Mouse (Mus musculus) cerebellum, adult 2 months (tissue): ENCODE measurements around the gene Me3. TPM values are rescaled to one million over a fixed set of nuclear protein-coding genes. Genes with fewer than 3 reads are reported as not detected.

ENCODE experiments used
- DNase-seq, 2 experiments: peaks; one replicate each; pipeline ENCODE4 v3.0.0; 2021
- H3K27ac ChIP-seq: fragments of 200-500 bp; 2 replicates; pipeline ENCODE4 v1.5.1; 2012; ENCODE audit warnings: low read length, control low read depth, inconsistent platforms; ENCODE audit not compliant: insufficient read depth
- H3K27me3 ChIP-seq: fragments of 200-500 bp; 2 replicates; pipeline ENCODE4 v1.6.1; 2012; ENCODE audit warnings: inconsistent platforms, mild to moderate bottlenecking, low read length, moderate library complexity; ENCODE audit not compliant: control insufficient read depth, insufficient read depth
- H3K4me1 ChIP-seq: fragments of 200-500 bp; 2 replicates; pipeline ENCODE4 v1.6.1; 2011; ENCODE audit warnings: low read length; ENCODE audit not compliant: control insufficient read depth, insufficient read depth
- H3K4me3 ChIP-seq: fragments of 200-500 bp; replicated peaks from 2 replicates; pipeline ENCODE3; 2011; ENCODE audit warnings: mild to moderate bottlenecking, low read depth, low read length, control low read depth; ENCODE audit not compliant: insufficient read depth
- CTCF ChIP-seq: fragments of 200-500 bp; IDR thresholded peaks from 2 replicates; pipeline ENCODE4 v1.5.1; 2011; ENCODE audit warnings: low read depth, mild to moderate bottlenecking, control low read depth, low read length, moderate library complexity, borderline replicate concordance; ENCODE audit not compliant: insufficient read depth
- POLR2A ChIP-seq: fragments of 200-500 bp; IDR thresholded peaks from 2 replicates; pipeline ENCODE4 v1.6.1; 2011; ENCODE audit warnings: low read length, control low read depth, borderline replicate concordance; ENCODE audit not compliant: insufficient read depth
- WGBS: fragments of 180-500 bp; shearing (Covaris S2); methylation state at CpG from one replicate; pipeline ENCODE4 v1.1.7; 2018; 5-methylcytosine and 5-hydroxymethylcytosine counted together
- polyA plus RNA-seq: library from polyadenylated mRNA; depleted of rRNA; stranded (reverse); fragments of >200 nt; gene quantifications from 2 replicates; pipeline ENCODE4 v1.2.3, GENCODE M21; 2012

Gene Me3
- polyA plus RNA-seq, 1 experiment, result 58.3 TPM

DNA sequence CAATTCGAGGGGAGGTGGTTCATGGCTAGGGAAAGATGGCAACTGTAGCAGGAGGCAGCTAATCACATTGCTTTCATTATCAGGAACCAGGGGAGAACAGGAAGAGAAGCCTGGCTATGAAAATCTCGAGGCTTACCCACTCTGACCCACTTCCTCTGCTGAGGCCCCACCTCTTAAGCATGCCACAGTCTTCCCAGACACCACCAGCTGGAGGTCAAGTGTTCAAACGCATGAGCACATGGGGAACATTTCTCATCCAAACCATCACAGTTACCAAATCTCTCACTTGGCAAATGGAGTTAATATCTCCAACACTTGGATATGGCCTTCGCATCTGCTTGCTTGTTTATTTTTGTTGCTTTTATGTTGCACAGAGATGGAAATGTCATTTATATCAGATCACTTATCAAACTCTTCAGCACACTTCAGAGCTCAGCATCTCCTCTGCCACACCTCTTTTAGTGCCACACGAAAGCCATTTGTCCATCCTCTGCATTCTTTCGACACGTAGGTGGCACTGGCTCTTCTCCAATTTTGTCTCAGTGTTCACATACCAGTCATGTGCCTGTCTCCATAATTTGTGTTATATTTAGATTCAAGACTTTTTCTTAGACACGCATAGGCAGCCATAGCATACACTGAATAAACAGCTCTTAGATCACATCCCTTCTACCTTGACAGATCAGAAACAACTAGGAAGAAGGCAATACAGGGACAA, 8.9 kb downstream of the Me3 start:
- Histone ChIP-seq H3K4me1 (no peaks in the 10 kb centered on the region), H3K4me3 (no peak overlapping the region), H3K27ac (no peak overlapping the region), H3K27me3 (no peaks in the 10 kb centered on the region)
- 37% methylated on average over 8 of the region's 8 CpGs for WGBS
- TF ChIP-seq CTCF (no peak), POLR2A (no peak)
- no peak for DNase-seq

GRCm38 (mm10) chr7:89645015-89645414, 12.8 kb downstream of the Me3 start:
- Histone ChIP-seq H3K27ac (no peak overlapping the region), H3K4me1 (no peaks in the 10 kb centered on the region), H3K4me3 (no peak overlapping the region), H3K27me3 (no peaks in the 10 kb centered on the region)
- no peak for DNase-seq
- WGBS, result 67% methylated on average over 3 of the region's 3 CpGs
- TF ChIP-seq POLR2A, result no peak
- no peak for TF ChIP-seq CTCF

DNA sequence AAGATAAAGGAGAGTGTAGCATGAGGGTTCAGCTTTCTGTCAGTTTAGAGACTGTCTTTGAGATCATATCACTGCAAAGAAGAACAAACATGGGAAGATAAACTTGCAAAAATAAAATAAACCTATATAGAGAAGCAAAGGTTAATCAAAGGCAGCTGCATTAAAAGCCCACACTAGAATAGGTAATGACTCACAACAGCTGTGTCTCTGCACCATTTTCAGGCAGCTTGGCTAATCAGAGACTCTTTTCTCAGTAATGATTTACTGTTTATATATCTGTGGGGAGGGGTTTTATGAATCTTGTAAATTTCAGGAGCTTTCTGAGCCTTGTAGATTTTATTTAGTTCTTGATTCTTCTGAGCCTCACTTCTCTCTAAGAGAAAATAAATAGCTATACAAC, 15.7 kb downstream of the Me3 start:
- DNase-seq, result no peak
- TF ChIP-seq POLR2A (no peak), CTCF (no peak)

DNA sequence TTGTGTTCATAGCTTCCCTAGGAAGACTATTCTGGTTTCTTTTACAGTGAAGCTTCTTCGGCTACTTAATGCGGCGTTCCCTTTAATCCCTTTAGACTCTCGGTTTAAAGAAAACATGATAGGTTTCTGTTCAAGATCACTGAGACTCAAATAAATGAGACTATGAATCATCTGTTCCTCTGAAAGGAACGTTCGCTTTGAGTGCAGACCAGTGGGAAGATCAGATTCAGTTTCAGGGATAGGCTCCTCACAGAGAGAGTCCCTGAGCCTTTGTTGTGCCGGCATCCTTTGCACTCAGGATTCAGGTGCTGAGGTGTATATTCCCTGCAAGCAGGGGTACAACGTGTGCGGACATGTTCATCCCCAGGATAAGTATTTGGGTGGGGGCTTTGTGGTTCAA, 25.0 kb downstream of the Me3 start:
- Histone ChIP-seq H3K4me1 (no peaks in the 10 kb centered on the region), H3K27ac (no peak overlapping the region), H3K27me3 (no peaks in the 10 kb centered on the region), H3K4me3 (no peak overlapping the region)
- no peak for TF ChIP-seq CTCF
- TF ChIP-seq POLR2A, result no peak
- DNase-seq, result no peak
- WGBS, result 89% methylated on average over 9 of the region's 9 CpGs

More for the DNA sequence above, 15.7 kb downstream of the Me3 start:
- Histone ChIP-seq H3K4me1 (no peaks in the 10 kb centered on the region), H3K27me3 (no peaks in the 10 kb centered on the region), H3K27ac (no peak overlapping the region), H3K4me3 (no peak overlapping the region)

DNA sequence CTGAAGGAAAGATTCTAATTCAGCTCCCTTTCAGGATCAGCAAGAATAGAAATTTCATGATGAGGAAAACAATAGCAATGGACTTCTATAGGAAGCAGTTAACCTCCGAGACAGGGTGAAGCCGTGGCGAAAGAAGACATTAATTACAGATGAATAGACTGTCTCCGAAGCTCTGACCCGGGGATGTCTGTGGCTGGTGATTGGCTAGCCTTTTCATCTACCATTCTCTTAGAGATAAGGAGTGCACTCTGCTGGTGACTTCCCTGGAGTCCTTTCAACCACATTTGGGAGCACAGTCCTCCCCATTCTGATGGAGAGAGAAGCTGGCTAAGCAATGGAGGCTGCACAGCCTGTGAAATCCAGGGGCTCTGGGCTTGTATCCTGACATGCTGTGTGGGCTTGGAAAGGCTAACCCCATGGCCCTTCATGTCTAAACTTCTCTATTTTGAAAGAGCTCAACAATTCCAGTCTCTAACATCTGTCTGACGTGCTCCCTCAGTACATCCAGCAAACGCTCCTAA, 25.6 kb downstream of the Me3 start:
- Histone ChIP-seq H3K4me1 (no peaks in the 10 kb centered on the region), H3K4me3 (no peak overlapping the region), H3K27me3 (no peaks in the 10 kb centered on the region), H3K27ac (no peak overlapping the region)
- TF ChIP-seq POLR2A, result no peak
- no peak for TF ChIP-seq CTCF
- WGBS, result 63% methylated on average over 7 of the region's 7 CpGs
- no peak for DNase-seq

DNA sequence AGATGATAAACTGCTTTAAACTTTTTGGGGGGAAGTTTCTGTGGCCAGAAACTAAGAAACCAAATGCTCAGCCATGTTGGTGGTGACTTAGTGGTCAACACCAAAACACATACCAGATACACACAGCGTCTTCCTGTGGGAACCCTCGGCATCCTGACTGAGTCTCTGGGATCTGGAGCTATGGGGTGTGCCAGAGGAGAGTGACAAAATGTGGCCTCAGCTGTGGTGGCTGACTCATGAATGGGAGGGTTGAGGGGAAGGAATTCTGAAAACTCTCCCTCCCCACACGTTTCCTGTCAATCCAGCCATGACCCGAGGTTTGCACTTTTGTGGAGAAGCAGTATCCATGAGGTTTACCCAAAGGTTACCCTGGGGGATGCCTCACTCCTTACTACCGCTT, 32.0 kb downstream of the Me3 start:
- TF ChIP-seq CTCF (no peak), POLR2A (no peak)
- 88% methylated on average over 5 of the region's 5 CpGs for WGBS
- H3K4me3 ChIP-seq, result no peak overlapping the region
- no peaks in the 10 kb centered on the region for H3K4me1 ChIP-seq
- H3K27ac ChIP-seq, result no peak overlapping the region
- no peaks in the 10 kb centered on the region for H3K27me3 ChIP-seq
- no peak for DNase-seq

DNA sequence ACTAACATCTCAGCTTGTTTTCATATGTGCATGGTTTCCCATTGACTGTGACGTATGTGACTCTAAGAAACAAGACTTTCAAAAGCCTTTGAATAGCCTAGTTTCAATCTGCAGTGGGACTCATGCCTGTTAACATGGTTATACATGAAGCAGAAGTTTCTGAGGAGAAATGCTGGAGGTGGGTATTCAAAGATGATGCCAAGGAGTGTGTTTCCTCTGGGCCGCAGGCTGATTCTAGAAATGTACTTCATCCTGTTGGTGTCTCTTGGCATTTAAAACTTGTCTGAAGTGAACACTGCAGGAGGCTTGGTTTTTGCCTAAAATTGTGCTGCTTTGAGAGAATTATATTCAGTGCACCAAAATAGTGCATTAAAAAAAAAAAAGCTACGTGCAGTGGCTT, 34.2 kb downstream of the Me3 start:
- H3K4me1 ChIP-seq, result no peaks in the 10 kb centered on the region
- H3K27me3 ChIP-seq, result no peaks in the 10 kb centered on the region
- no peak overlapping the region for H3K4me3 ChIP-seq
- no peak for TF ChIP-seq CTCF
- TF ChIP-seq POLR2A, result no peak
- WGBS, result 82% methylated on average over 3 of the region's 3 CpGs
- H3K27ac ChIP-seq, result no peak overlapping the region
- no peak for DNase-seq

DNA sequence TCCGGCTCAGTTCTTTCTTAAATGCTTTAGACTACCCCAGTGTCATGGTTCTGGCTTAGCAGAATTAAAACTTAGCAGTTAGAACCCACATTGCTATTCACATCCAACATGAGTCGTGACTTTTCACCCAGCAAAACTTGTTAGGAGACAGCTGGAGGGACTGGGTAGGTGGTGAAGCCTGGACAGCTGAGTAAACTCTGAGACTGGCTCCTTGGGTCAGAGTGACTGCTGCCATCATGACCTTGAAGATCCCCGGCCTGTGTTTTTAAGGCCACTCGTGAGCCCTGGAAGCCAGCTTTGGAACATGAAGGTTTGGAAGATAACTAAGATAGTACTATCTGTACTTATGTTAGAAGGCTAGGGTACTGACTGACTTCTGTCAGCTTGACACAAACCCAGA, 35.4 kb downstream of the Me3 start:
- H3K27ac ChIP-seq, result no peak overlapping the region
- H3K4me3 ChIP-seq, result no peak overlapping the region
- H3K4me1 ChIP-seq, result no peaks in the 10 kb centered on the region
- DNase-seq, result no peak
- 93% methylated on average over 4 of the region's 4 CpGs for WGBS
- TF ChIP-seq POLR2A (no peak), CTCF (no peak)
- no peaks in the 10 kb centered on the region for H3K27me3 ChIP-seq

DNA sequence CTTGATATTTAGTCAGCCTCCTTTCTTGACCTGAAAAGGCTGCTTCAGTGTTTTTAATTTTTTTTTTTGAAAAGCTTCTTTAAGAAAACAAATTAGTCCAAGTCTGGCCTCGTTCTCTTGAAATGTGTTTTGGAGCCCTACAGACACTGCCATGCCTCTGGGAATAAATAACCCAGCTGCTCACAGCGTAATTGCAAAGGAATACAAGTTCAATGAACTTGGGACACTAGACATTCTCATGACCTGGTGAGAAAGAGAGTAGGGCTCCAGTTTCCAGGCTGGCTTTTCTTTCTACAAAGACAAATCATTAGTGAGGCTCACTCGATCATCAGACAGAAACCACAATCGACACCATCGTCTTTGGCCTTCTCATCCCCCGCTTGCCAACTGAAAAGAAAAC, 37.3 kb downstream of the Me3 start:
- WGBS, result 85% methylated on average over 6 of the region's 6 CpGs
- TF ChIP-seq CTCF, result no peak
- no peak for TF ChIP-seq POLR2A
- no peaks in the 10 kb centered on the region for H3K4me1 ChIP-seq

More for the DNA sequence above, 37.3 kb downstream of the Me3 start:
- Histone ChIP-seq H3K4me3 (no peak overlapping the region), H3K27ac (no peak overlapping the region), H3K27me3 (no peaks in the 10 kb centered on the region)
- DNase-seq, result no peak
